Mouse (Mus musculus): ENCODE measurements around the gene Ahdc1.

DNA sequence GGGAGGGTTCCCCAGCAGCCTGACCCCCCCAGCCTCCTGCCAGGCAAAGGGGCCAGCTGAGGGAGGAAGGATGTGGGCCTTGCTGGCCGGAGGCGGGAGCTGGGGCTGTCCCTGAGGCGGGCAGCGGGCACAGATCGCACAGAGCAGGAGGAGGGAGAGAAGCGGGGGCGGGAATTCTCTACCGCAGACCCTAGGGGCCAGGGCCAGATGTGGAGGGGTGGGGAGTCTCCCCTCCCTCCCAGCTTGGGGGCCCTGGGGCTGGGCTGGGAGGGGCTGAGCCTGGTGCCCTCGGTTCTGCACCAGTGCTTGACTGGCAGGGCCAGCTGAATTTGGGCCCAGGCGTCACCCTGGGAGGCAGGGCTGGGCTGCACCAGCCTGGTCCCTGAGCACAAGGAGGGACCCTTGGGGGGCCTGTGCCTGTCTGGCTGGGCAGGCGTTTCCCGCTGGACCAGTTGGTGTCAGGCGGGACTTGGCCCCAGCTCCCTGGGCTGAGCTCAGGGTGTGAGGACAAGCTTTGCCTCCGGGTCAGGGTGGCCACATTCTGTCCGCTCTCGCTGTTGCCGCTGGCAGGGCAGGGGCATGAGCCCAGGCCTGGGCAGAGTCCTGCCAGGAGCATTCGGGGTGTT is 2.3 kb downstream of the Ahdc1 start:
- TF ChIP-seq GATA1 (IDR thresholded peaks at IDR 0.05; ENCODE audit: borderline replicate concordance, low read length) (no peak), CTCF (IDR thresholded peaks at IDR 0.05; ENCODE audit: low read depth, low read length) (no peak)

All from G1E (cell line).